Mouse (Mus musculus) neural tube, embryonic 12.5 days (tissue): ENCODE results near the gene Lrrc51. TPM values are rescaled to one million over a fixed set of nuclear protein-coding genes. Genes with fewer than 3 reads are reported as not detected.
A peak's percentile ranks its signal among the peaks of the same experiment; 100 is the strongest.

Experiments
- ATAC-seq: fragments of 200-750 bp; cut with Nextera tagmentation; 2 replicates; pipeline ENCODE4 v1.8.0; 2017; ENCODE audit warnings: low read depth, mild to moderate bottlenecking, moderate TSS enrichment, moderate library complexity; ENCODE audit not compliant: low FRiP score
- H3K27ac ChIP-seq: fragments of 300-500 bp; sonication (generic); 2 replicates; pipeline ENCODE4 v1.5.1; 2016
- H3K27me3 ChIP-seq: fragments of 300-500 bp; sonication (generic); replicated peaks from 2 replicates; pipeline ENCODE4 v1.6.1; 2016; ENCODE audit warnings: mild to moderate bottlenecking
- H3K36me3 ChIP-seq: fragments of 300-500 bp; sonication (generic); 2 replicates; pipeline ENCODE4 v1.6.1; 2016; ENCODE audit warnings: mild to moderate bottlenecking
- H3K4me1 ChIP-seq: fragments of 300-500 bp; sonication (generic); 2 replicates; pipeline ENCODE4 v1.6.1; 2016
- H3K4me2 ChIP-seq: fragments of 300-500 bp; sonication (generic); replicated peaks from 2 replicates; pipeline ENCODE4 v1.6.1; 2016; ENCODE audit warnings: mild to moderate bottlenecking
- H3K4me3 ChIP-seq: fragments of 300-500 bp; sonication (generic); 2 replicates; pipeline ENCODE4 v1.5.1; 2016
- H3K9ac ChIP-seq: fragments of 300-500 bp; sonication (generic); 2 replicates; pipeline ENCODE4 v1.6.1; 2016; ENCODE audit warnings: mild to moderate bottlenecking
- H3K9me3 ChIP-seq: fragments of 300-500 bp; sonication (generic); 2 replicates; pipeline ENCODE4 v1.6.1; 2016; ENCODE audit warnings: mild to moderate bottlenecking
- WGBS: fragments of 180-500 bp; shearing (Covaris S2); methylation state at CpG from one replicate; pipeline ENCODE4 v1.1.7; 2016; 5-methylcytosine and 5-hydroxymethylcytosine counted together
- polyA plus RNA-seq: library from polyadenylated mRNA; unstranded; fragments of >200 nt; fragmentation: Nextera tagmentation; extraction: Ambion mirVana; gene quantifications from 2 replicates; pipeline ENCODE4 v1.2.1, GENCODE M21; 2016

Gene Lrrc51
- polyA plus RNA-seq, result 5.0 and 6.3 TPM in 2 replicates

- ATAC-seq, result peak; percentile 98
- Histone ChIP-seq H3K27me3 (no peaks in the 10 kb centered on the region), H3K4me2 (peak within 1 kb of the TSS; percentile 63), H3K36me3 (0 out of 2 replicates have a peak, but pooled peaks cover 2% of the 10 kb centered on the region), H3K9ac (peak within 1 kb of the TSS; percentile 71), H3K27ac (0 out of 2 replicates have a peak within 1 kb of the TSS, but pooled peaks have one; percentile 21), H3K4me1 (peaks cover 15% of the 10 kb centered on the region), H3K9me3 (no peaks in the 10 kb centered on the region), H3K4me3 (peak within 1 kb of the TSS; percentile 85)
- WGBS, result under 1% methylated on average over 40 of the region's 40 CpGs
Measured at GRCm38 (mm10) chr7:101933751-101934240, at the start of gene Lrrc51, which contains the start of gene Numa1. TSS of gene Lrrc51 (minus strand) at chr7:101933895. TSS of gene Numa1 (plus strand) at chr7:101934111.

- WGBS, result 68% methylated on average over 1 of the region's 1 CpGs
Measured at GRCm38 (mm10) chr7:101982735-101983134, 49.0 kb upstream of the Lrrc51 start.

GRCm38 (mm10) chr7:101974505-101974904 is 40.8 kb upstream of the Lrrc51 start:
- Histone ChIP-seq H3K9ac (no peak overlapping the region), H3K4me3 (no peak overlapping the region), H3K36me3 (peaks cover 7% of the 10 kb centered on the region), H3K27me3 (no peaks in the 10 kb centered on the region), H3K4me2 (no peak overlapping the region), H3K9me3 (no peaks in the 10 kb centered on the region), H3K27ac (no peak overlapping the region), H3K4me1 (peaks cover 34% of the 10 kb centered on the region)
- no peak for ATAC-seq
- 58% methylated on average over 2 of the region's 2 CpGs for WGBS

More at GRCm38 (mm10) chr7:101982735-101983134, 49.0 kb upstream of the Lrrc51 start:
- Histone ChIP-seq H3K27me3 (no peaks in the 10 kb centered on the region), H3K27ac (no peak overlapping the region), H3K36me3 (peaks cover 29% of the 10 kb centered on the region), H3K4me1 (no peaks in the 10 kb centered on the region), H3K9me3 (no peaks in the 10 kb centered on the region), H3K4me3 (no peak overlapping the region), H3K9ac (no peak overlapping the region), H3K4me2 (no peak overlapping the region)
- no peak for ATAC-seq

- 80% methylated on average over 3 of the region's 3 CpGs for WGBS
- Histone ChIP-seq H3K4me1 (peaks cover 40% of the 10 kb centered on the region), H3K4me3 (no peak overlapping the region), H3K27me3 (no peaks in the 10 kb centered on the region), H3K9me3 (no peaks in the 10 kb centered on the region), H3K4me2 (peak overlapping the region; percentile 14; the same call in 1 of the 2 replicates), H3K36me3 (peaks cover 3% of the 10 kb centered on the region), H3K27ac (no peak overlapping the region), H3K9ac (no peak overlapping the region)
- no peak for ATAC-seq
Measured at GRCm38 (mm10) chr7:101973730-101974129, 40.0 kb upstream of the Lrrc51 start.

- ATAC-seq, result no peak
- H3K9me3 ChIP-seq, result no peaks in the 10 kb centered on the region
- peaks cover 42% of the 10 kb centered on the region for H3K4me1 ChIP-seq
- H3K4me3 ChIP-seq, result peak overlapping the region; percentile 72; the same call in 1 of the 2 replicates
- no peaks in the 10 kb centered on the region for H3K36me3 ChIP-seq
- peak overlapping the region; percentile 94 for H3K9ac ChIP-seq
- peak overlapping the region; percentile 97 for H3K27ac ChIP-seq
- H3K4me2 ChIP-seq, result peak overlapping the region; percentile 80
- H3K27me3 ChIP-seq, result no peaks in the 10 kb centered on the region
- WGBS, result 57% methylated on average over 2 of the region's 2 CpGs
Measured at GRCm38 (mm10) chr7:101971721-101972120, 38.0 kb upstream of the Lrrc51 start.

GRCm38 (mm10) chr7:101970821-101971461 is 37.2 kb upstream of the Lrrc51 start:
- Histone ChIP-seq H3K27me3 (no peaks in the 10 kb centered on the region), H3K4me3 (peak overlapping the region; percentile 72), H3K9ac (peak overlapping the region; percentile 94), H3K4me2 (peak overlapping the region; percentile 80), H3K36me3 (no peaks in the 10 kb centered on the region), H3K27ac (peak overlapping the region; percentile 97), H3K9me3 (no peaks in the 10 kb centered on the region), H3K4me1 (peaks cover 42% of the 10 kb centered on the region)
- WGBS, result 8% methylated on average over 19 of the region's 19 CpGs
- ATAC-seq, result peak; percentile 73

GRCm38 (mm10) chr7:101970429-101970775 is 36.7 kb upstream of the Lrrc51 start:
- peak overlapping the region; percentile 94 for H3K9ac ChIP-seq
- peak overlapping the region; percentile 80 for H3K4me2 ChIP-seq
- under 1% methylated on average over 8 of the region's 17 CpGs for WGBS
- H3K4me1 ChIP-seq, result peaks cover 42% of the 10 kb centered on the region
- H3K36me3 ChIP-seq, result no peaks in the 10 kb centered on the region
- H3K27me3 ChIP-seq, result no peaks in the 10 kb centered on the region
- peak; percentile 81 for ATAC-seq
- no peaks in the 10 kb centered on the region for H3K9me3 ChIP-seq
- H3K4me3 ChIP-seq, result peak overlapping the region; percentile 72
- H3K27ac ChIP-seq, result peak overlapping the region; percentile 97

GRCm38 (mm10) chr7:101969694-101970428 is 36.2 kb upstream of the Lrrc51 start:
- no peaks in the 10 kb centered on the region for H3K36me3 ChIP-seq
- under 1% methylated on average over 53 of the region's 53 CpGs for WGBS
- peaks cover 42% of the 10 kb centered on the region for H3K4me1 ChIP-seq
- peak; percentile 90 for ATAC-seq
- H3K9me3 ChIP-seq, result no peaks in the 10 kb centered on the region
- H3K27ac ChIP-seq, result peak overlapping the region; percentile 97
- peak overlapping the region; percentile 94 for H3K9ac ChIP-seq
- peak overlapping the region; percentile 80 for H3K4me2 ChIP-seq
- peak overlapping the region; percentile 72 for H3K4me3 ChIP-seq
- H3K27me3 ChIP-seq, result no peaks in the 10 kb centered on the region

GRCm38 (mm10) chr7:101968751-101969150 is 35.1 kb upstream of the Lrrc51 start:
- H3K27me3 ChIP-seq, result no peaks in the 10 kb centered on the region
- 62% methylated on average over 2 of the region's 2 CpGs for WGBS
- H3K4me1 ChIP-seq, result peaks cover 38% of the 10 kb centered on the region
- 0 out of 2 replicates have a peak overlapping the region, but pooled peaks have one; percentile 32 for H3K27ac ChIP-seq
- H3K36me3 ChIP-seq, result no peaks in the 10 kb centered on the region
- H3K9ac ChIP-seq, result peak overlapping the region; percentile 94; the same call in 1 of the 2 replicates
- no peaks in the 10 kb centered on the region for H3K9me3 ChIP-seq
- no peak for ATAC-seq
- H3K4me2 ChIP-seq, result peak overlapping the region; percentile 80
- H3K4me3 ChIP-seq, result no peak overlapping the region

- Histone ChIP-seq H3K4me2 (no peak overlapping the region), H3K4me1 (peaks cover 24% of the 10 kb centered on the region), H3K36me3 (no peaks in the 10 kb centered on the region), H3K27me3 (no peaks in the 10 kb centered on the region), H3K27ac (no peak overlapping the region), H3K9me3 (no peaks in the 10 kb centered on the region), H3K9ac (no peak overlapping the region), H3K4me3 (no peak overlapping the region)
- 95% methylated on average over 1 of the region's 1 CpGs for WGBS
- ATAC-seq, result no peak
Measured at GRCm38 (mm10) chr7:101967256-101967655, 33.6 kb upstream of the Lrrc51 start.

GRCm38 (mm10) chr7:101965606-101966005 is 31.9 kb upstream of the Lrrc51 start:
- no peak for ATAC-seq
- Histone ChIP-seq H3K27me3 (no peaks in the 10 kb centered on the region), H3K27ac (no peak overlapping the region), H3K9me3 (no peaks in the 10 kb centered on the region), H3K4me3 (no peak overlapping the region), H3K36me3 (no peaks in the 10 kb centered on the region), H3K4me1 (peaks cover 10% of the 10 kb centered on the region), H3K9ac (no peak overlapping the region), H3K4me2 (no peak overlapping the region)
- 68% methylated on average over 2 of the region's 2 CpGs for WGBS

- WGBS, result 85% methylated on average over 4 of the region's 4 CpGs
- Histone ChIP-seq H3K27ac (no peak overlapping the region), H3K4me2 (no peak overlapping the region), H3K4me1 (peaks cover 9% of the 10 kb centered on the region), H3K27me3 (no peaks in the 10 kb centered on the region), H3K9ac (no peak overlapping the region), H3K9me3 (no peaks in the 10 kb centered on the region), H3K4me3 (no peak overlapping the region), H3K36me3 (no peaks in the 10 kb centered on the region)
- no peak for ATAC-seq
Measured at GRCm38 (mm10) chr7:101964551-101964950, 30.9 kb upstream of the Lrrc51 start.
